Mouse (Mus musculus) embryo, embryonic 11 days (tissue): ENCODE measurements around the gene Apoa5.
A peak's percentile ranks its signal among the peaks of the same experiment; 100 is the strongest.

Experiments
- DNase-seq: peaks from one replicate; pipeline ENCODE4 v3.0.0-alpha.2; 2015

Gene Apoa5

DNA sequence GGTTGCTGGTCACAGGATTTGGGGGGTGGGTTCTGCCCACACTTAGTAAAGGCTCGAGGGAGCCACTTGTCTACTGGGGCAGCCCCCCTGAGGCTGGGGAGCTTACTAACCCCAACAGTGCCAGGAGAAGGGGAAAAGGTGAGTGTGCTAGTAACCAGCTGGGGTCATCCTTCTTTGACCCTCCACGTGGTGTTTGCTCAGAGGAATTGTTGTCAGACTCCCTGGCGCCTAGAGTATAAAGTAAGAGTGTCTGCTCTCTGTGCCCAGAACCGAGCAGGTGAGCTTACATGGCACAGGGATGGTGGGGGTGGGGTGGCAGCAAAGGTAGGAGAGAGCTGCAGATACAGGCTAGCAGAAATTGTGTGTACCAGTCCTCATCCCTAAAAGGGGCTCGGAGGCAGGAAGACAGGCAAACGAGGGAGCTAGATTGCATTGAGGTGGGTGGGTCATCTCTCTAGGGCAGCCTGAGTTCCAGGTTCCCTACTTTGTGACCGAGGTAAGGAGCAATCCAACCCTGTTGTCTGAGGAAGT is at the start of gene Apoa5:
Gene Apoa5, plus strand, starts transcription at position 291 of the 531 bp plus-strand sequence.
- no peak for DNase-seq

DNA sequence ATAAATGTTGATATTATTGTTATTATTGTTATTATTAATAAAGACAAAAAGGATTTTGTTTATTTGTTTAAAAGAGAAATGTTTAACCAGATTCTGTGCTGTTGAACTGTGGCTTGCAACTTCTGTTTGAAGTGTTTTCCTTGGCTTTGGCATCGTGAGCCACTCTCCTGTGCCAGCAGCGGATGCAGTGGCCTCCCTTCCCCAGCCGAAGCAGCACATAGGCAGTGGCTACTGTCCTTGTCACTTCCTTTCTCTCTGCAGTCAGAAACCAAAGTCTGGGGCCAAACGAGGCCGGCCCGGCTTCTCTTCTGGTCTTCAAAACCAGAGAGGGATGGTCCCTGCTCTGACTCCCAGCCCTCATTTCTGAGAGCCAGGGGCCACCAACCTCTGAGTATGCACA is 45.3 kb upstream of the Apoa5 start:
- no peak for DNase-seq

DNA sequence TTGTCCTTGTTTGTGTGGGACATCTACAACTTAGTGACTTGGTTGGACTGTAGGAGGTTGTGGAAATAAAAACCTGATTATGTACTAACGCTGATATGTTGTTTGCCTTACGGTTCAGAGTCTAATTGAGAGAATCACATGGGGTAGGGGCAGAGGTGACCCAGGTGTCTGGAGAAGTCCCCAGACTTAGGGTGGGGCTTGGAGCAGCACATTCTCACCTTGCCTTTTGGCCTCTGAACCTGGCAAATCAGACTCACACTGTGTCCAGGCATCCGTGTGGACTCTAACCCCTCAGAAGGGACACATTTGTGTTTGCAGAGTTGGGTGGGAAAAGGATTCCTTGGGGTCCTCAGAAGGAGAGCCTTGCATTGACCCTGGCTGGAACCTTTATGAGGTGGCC is 44.3 kb upstream of the Apoa5 start:
- DNase-seq = no peak

DNA sequence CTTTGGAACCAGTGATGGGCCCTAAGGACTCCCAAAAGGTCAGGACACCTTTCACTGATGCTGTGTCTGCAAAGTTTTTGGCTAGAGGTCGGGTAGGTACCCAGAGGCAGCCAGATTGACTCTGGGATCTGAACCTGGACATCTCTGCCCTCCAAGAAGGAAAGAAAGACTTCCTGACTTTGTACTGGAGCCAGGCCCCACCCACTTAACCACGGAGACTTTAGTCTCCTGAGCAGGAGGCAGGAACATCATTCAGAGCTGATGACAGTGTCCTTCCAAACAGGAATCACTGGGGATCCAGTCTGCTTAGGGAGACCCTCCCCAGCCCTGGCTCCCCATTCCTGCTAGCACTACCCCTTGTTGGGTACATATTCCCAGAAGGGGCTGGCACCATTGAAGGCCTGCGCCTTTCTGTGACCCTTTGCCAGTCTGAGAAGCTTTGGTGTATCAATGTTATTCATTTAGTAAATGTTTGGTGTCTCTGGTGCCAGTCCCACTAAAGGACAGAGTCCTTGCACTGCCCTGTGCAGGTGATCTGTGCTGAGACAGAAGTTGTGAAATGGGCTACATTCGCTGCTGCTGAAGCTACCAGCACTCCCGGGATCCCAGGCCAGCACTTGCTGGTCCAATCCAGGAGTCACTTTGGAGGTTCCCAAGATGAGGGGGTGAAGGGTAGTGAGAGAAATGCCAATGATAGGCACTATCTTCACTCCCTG is 43.3 kb upstream of the Apoa5 start:
- DNase-seq = no peak

DNA sequence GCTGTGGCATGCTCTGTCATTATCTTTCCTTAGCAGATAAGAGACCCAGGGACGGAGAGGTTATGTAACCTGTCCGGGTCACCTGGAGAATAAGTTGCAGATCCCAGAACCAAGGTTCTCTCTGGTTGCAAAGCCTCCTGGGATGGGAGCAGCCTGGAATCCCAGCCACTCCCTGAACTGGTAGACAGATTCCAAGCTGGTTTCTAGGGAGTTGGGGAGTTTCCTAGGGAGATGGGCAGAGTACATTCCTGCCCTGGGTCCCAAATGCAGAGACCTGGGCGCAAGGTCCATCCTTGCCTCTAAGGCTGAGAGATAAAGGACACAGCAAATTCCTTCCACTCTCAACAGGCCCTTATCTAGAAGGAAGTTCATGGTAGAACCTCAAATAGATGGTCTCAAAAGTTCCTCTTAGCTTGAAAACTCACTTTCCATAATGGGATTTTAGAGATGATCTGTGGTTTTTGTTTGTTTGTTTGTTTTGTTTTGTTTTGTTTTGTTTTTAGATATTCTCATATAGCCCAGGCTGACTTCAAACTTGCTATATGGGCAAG is 41.3 kb upstream of the Apoa5 start:
- DNase-seq = no peak

DNA sequence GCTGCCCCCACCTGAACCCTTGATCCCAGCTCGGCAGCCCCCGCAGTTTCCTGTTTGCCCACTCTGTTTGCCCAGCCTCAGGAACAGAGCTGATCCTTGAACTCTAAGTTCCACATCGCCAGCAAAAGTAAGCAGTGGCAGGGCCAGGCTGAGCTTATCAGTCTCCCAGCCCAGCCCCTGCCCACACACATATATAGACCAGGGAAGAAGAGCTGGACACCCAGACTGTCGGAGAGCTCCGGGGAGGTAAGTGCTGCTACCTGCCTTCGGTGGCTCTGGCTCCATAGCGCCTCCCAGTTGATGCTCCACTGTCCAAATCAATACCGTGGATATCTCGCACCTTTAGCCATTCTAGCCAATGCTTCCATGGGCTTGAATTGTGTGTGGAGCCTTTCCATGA is 39.9 kb upstream of the Apoa5 start, which contains the start of gene Apoa1:
Gene Apoa1, plus strand, starts transcription at position 90 of the 400 bp plus-strand sequence.
- DNase-seq = no peak

DNA sequence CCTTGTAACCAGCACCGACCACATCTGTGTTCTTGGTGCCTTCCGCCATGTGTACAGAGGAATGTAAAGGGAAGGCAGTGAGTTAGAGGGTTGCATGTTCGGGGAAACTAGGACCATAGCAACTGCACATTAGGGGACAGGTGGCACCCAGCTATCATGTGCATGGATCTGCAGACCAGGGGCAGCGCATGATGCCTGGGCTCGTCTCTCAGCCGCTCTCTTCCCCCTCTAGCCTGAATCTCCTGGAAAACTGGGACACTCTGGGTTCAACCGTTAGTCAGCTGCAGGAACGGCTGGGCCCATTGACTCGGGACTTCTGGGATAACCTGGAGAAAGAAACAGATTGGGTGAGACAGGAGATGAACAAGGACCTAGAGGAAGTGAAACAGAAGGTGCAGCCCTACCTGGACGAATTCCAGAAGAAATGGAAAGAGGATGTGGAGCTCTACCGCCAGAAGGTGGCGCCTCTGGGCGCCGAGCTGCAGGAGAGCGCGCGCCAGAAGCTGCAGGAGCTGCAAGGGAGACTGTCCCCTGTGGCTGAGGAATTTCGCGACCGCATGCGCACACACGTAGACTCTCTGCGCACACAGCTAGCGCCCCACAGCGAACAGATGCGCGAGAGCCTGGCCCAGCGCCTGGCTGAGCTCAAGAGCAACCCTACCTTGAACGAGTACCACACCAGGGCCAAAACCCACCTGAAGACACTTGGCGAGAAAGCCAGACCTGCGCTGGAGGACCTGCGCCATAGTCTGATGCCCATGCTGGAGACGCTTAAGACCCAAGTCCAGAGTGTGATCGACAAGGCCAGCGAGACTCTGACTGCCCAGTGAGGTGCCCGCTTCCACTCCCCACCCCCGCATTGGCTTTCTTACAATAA is 38.6 kb upstream of the Apoa5 start:
- peak; percentile 92 for DNase-seq

DNA sequence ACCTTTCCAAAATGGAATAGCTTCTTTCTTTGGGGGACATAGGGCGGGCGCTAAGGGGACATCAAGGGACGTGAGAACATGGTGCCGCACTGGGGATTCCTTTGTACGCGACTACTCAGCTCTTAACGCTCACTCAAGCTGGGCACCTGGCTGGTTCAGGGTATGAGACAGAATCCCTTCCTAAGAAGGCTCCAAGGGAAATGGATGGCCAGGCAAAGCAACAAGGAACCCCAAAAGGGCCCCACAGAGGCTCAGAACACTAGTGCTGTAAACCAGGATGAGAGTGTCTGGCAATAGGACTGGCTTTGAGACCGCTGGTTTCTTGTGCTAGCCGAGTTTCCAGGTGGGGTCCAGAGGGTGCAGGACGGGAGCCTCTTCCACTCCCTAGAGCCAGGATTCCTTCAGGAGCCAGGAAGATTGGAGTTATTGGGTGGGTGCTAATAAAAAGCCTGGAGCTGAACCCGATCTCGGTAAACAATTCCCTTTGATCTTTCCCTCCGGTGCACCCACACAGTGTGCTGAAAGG is 37.9 kb upstream of the Apoa5 start:
- DNase-seq = peak; percentile 31

DNA sequence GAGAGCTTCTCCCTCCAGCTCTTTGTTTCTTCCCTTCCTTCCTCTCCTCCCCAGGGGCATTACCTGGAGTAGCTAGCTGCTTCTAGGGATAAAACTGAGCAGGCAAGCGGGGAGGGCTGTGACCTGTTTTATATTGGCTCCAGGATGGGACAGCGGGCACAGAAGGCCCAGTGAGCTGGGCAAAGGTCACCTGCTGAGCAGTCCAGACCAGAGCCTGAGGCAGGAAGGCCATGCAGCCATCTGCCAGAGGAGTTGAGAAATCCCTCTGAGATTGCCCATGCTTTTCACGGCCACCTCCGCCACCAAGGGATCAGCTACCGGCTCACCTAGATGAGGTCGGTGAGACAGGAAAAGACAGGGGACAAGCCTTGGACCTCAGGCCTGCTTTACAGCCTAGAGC is 33.2 kb upstream of the Apoa5 start:
- DNase-seq = no peak

DNA sequence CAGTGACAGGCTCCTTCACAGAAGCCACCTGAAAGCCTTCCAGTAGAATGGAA is 33.0 kb upstream of the Apoa5 start, which contains the start of gene Apoc3:
Gene Apoc3, minus strand, starts transcription at position 41 of the 53 bp plus-strand sequence.
- DNase-seq = no peak

DNA sequence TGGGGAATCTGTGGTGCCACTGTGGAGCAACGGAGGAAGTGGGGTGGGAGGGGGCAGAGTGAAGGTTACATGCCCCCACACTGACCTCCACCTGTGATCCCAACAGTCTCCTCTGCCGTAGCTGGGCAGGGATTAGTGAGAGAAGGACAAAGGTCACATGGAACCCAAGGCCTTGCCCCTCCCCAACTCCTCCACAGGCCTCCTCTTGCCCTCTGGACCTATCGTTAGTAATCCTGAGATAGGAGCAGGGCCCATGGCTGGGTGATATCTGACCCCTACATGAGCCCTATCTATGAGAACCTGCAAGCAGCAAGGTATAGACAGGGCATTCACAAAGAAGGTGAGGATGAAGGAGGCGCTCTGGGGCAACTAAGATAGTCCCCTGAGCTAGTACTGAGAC is 32.8 kb upstream of the Apoa5 start:
- no peak for DNase-seq

DNA sequence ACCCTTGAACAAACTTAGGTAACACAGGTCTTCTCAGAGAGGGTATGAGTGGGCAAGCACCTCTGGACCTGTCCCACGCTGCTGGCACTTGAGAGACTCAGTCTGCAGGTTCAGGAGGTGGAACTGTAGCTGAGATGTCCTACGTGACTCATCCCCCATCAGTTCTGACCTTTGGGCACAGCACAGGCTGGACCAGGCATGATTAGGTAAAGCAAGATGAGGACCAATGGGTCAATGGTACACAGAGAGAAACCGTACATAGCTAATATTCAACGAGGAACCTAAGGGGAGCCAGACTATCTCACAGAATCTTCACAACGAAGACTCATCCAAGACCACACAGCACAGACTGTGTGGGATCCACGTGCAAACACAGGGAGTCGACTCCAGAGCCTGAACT is 29.6 kb upstream of the Apoa5 start:
- DNase-seq = no peak

DNA sequence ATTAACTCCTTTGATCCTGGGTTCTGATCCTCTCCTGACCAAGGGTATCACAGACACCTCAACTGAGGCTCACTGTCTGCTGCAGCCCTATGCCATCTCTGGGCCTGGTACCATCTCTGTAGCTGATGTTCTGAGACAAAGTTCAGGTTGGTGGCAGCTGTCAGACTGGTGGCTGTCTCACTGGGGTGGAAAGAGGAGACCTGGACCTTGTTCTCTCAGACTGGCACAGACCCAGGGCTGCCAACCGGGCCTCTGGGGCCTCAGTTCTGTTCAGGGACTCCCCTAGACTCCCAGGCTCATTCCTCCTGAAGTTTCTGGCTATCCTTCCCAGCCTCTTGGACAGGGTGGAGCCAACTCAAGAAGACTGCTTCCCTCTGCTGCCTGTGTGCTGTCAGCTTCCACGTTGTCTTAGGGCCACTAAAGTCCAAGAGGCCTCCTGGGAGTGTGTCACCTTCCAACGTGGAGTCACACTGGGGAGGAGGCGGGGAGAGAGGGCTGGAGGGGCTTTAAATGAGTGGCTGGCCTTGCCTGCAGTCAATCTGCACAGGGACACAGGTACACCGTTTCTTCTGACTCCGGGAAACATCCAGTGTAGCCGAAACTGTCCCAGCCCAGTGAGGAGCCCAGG is 27.8 kb upstream of the Apoa5 start, which contains the start of gene Apoa4:
Gene Apoa4, plus strand, starts transcription at position 171 of the 628 bp plus-strand sequence.
- no peak for DNase-seq

DNA sequence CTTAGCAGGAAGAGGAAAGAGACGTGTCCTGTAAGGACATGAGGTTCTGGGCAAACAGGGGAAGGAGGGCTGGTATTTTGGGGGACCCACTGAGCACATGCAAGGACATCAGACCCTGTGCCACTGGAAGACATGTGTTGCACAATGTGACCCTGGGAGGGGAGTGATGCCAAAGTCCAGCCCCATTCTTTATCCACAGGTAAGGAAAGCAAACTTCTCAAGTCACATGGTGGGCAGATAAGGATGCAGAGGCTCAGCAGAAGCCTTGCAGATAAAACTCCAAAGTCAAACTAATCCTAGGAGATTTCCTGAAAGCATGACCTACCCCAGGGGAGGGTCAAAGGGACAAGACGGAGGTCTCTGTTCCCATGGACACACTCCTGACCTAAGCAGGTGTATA is 26.6 kb upstream of the Apoa5 start:
- DNase-seq = no peak

DNA sequence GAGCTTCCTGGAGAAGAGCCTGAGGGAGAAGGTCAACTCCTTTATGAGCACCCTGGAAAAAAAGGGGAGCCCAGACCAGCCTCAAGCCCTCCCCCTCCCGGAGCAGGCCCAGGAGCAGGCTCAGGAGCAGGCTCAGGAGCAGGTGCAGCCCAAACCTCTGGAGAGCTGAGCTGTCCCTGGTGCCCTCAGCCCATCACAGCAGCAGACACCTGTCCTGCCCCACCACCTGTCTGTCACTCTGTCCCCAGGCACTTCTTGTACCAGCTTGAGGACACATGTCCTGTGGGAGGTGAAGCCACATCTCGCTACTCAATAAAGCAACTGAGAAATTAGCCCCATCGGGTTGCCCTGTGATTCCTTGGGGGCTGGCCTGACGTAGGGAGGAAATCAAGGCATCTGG is 25.3 kb upstream of the Apoa5 start:
- no peak for DNase-seq

DNA sequence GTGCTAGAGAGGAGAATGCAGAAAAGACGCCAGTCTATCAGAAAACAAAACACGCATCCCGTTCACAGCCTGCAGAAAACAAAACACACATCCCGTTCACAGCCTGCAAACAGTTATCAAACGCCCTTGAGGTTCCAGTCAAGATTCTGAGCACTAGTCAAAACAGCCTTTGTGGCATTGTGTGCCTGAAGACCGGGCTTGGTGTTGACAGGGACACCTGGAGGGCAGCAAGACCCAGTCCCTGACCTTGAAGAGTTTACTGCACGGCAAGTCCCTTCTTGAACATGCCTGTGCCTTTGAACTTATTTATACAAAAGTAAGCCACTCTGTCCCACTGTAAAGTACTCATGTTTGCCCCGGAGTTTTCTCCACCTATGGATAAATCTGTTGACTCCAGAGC is 24.8 kb upstream of the Apoa5 start:
- no peak for DNase-seq

DNA sequence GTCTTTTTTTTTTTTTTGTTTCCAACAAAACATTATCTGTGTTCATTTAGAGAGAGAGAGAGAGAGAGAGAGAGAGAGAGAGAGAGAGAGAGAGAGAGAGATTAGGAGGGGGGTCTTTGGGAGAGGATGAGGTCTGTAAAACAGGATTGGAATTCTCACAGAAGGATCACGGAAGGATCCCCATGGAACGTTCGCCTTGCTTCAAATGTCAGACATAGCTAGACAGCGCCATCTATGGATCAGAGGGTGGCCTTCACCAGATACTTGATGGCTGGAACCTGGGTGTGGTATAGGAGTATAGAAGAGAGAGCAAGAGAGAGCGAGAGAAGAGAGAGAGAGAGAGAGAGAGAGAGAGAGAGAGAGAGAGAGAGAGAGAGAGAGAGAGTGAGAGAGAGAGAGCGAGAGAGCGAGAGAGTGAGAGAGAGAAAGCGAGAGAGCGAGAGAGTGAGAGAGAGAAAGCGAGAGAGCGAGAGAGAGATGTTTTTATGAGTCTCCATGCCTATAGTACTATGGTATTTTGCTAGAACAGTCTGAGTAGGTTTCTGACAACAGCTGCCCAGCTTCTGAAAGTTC is 21.6 kb upstream of the Apoa5 start:
- DNase-seq = peak; percentile 92

DNA sequence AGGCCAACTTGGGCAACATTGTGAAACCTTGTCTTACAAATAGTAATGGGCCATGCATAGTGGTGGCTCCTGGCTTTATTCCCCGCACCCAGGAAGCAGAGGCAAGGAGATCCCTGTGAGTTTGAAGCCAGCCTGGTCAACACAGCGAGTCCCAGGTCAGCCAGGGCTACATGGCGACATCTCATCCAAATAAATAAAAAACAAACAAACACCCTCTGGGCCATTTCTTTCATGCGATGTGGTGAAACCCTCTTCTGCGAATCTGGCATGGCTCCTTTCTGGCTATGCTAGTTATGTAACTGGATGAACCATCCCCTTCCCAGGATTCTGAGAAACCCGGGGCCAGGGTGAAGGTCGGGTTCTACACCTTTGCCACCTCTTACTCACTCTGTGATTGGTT is 12.3 kb upstream of the Apoa5 start:
- no peak for DNase-seq

DNA sequence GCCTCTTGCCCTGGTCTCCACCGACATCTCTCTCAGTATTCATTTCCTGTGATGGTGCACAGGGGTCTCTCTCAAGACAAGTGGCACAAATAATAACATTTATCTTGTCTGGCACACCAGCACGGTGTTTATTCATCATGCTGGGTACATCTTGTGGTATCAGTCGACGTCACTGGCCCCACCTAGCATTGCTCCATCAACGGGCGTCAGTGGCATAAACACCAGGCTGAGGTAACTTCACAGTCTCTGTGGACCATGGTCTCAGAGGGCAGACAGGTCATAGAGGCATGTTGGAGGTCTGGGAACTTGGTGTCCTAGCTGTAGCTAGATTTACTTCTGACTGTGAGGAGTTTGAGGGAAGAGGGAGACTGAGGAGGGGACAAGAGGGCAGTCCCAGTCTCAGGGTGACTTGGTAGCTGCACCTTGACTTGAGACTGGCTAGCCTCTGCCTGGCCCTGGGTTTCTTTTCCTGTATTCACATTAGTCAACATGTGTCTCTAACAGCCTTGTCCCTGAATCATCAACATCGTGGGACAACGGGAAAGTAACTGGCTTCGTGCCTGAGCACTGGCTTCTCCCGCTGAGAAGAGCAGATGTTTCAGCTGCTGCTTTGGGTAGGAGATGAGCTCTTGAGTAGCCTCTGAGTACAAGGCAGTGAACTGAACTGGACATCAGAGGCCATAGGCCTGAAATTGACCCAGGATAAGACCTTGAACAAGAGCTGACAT is 11.6 kb upstream of the Apoa5 start:
- no peak for DNase-seq

DNA sequence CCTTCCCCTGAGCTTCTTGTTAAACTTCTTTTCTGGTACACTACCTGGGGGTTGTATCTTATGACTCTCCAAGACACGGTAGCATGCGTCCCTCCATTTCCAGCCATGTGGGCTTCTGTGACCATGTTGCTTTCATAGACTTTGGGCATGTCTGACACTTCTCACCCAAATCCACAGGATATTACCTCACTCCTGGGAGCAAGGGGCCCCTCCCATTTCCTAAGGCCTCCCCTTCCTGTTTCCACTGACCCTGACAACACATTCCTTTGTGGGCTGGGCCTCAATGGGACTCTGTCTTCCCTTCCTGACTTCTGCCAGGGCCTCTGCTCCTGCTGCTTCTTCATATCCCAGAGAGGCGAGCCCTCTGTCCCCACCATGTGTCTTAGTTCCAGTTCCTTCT is 10.9 kb upstream of the Apoa5 start:
- DNase-seq = no peak

DNA sequence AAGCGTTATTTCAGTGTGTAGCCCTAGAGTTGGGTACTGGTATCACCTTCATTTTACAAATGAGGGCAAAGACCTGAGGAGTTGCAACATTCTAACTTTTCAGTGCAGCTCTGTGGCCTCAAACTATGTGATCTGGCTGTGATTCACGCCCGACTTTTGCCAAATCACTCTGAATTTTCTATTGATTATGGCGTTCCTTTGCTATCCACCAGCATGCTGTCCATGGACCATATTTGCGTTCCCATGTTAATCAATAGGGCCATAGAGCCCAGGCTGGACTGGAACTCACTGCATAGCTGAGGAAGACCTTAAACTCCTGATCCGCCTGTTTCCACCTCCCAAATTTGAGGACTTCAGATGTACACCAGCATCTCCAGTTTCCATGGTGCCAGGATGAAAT is 9.3 kb upstream of the Apoa5 start:
- no peak for DNase-seq

DNA sequence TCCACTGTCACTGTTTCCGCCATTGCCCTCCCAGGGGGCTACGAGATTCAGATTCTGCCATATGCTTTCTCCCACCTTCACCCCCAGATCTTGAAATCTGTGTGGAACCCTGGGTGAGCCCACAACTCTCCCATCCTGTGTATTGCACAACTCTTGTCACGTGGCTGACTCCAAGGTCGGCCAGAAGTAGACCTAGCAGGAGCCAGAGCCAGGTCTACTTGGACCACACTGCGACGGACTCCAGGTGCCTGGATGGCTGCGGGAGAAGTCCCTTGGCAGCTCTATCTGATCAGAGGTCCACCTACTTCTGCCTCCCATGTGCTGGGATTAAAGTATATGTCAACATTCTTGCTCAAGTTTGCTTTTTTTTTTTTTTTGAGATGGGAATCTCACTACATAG is 7.3 kb upstream of the Apoa5 start:
- no peak for DNase-seq

DNA sequence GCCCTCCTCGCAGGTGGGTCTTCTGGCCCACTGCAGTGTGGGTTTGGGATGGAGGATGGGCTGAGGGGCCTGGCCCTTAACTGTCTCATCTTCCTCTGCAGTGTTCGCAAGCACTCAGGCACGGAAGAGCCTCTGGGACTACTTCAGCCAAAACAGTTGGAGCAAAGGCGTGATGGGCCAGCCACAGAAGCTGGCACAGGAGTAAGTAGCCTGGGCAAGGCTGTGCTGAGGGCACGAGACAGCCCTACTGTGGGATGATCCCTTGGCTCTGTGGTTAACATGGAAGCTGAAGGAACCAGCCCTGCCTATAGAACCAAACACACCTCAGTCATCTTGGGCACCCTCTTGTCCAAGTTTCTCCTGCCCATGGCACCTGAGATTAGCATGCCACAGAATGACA is 692 bp downstream of the Apoa5 start:
- no peak for DNase-seq
